Mouse (Mus musculus): ENCODE results near the gene Tnp1. TPM values are rescaled to one million over a fixed set of nuclear protein-coding genes. Genes with fewer than 3 reads are reported as not detected.

The Tnp1 gene
- total and polyA plus RNA-seq, 2 experiments from 2014 or later = not detected

DNA sequence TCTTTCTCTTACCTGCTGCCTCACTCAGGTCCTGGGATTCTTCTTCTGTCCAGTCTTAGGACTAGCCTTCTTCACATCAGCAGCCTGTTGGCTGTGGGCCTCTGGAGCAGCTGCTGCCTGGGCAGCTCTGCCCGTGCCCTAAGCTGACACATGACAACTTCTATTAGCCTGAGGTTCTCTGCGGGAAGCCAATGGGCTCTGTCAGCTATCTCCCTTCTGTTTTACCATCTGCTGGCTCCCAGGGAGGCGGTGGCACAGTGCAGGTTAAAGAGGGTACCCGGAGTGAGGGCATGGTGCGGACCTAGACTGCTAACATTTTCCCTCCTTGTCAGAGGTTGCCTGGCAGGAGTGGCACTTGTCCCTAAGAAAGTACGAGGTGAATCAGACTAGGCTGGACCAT lies 39.5 kb upstream of the Tnp1 start:
- Histone ChIP-seq H3K36me3 (ENCODE audit: insufficient read depth, low read length) (no peaks in the 10 kb centered on the region), H3K4me1 (ENCODE audit: insufficient read depth, low read length) (peaks cover 2% of the 10 kb centered on the region; the same call in 1 of the 2 replicates), H3K9ac (replicated peaks; ENCODE audit: low read length, poor library complexity, severe bottlenecking) (no peak overlapping the region), H3K4me2 (ENCODE audit: low read depth, low read length, poor library complexity, severe bottlenecking) (no peak overlapping the region), H3K27ac (ENCODE audit: low read depth, low read length) (no peak overlapping the region), H3K9me3 (ENCODE audit: low read length) (no peaks in the 10 kb centered on the region), H3K4me3 (ENCODE audit: low read depth, low read length) (no peak overlapping the region), H3K27me3 (ENCODE audit: insufficient read depth, low read length) (no peaks in the 10 kb centered on the region)
- ATAC-seq (ENCODE audit: low FRiP score) (peak; percentile 28; the same call in 1 of the 2 replicates), DNase-seq (ENCODE audit: low spot score) (peak; percentile 74)
- WGBS = 49% methylated on average over 6 of the region's 6 CpGs
- no peak for TF ChIP-seq CTCF (IDR thresholded peaks at IDR 0.05)

DNA sequence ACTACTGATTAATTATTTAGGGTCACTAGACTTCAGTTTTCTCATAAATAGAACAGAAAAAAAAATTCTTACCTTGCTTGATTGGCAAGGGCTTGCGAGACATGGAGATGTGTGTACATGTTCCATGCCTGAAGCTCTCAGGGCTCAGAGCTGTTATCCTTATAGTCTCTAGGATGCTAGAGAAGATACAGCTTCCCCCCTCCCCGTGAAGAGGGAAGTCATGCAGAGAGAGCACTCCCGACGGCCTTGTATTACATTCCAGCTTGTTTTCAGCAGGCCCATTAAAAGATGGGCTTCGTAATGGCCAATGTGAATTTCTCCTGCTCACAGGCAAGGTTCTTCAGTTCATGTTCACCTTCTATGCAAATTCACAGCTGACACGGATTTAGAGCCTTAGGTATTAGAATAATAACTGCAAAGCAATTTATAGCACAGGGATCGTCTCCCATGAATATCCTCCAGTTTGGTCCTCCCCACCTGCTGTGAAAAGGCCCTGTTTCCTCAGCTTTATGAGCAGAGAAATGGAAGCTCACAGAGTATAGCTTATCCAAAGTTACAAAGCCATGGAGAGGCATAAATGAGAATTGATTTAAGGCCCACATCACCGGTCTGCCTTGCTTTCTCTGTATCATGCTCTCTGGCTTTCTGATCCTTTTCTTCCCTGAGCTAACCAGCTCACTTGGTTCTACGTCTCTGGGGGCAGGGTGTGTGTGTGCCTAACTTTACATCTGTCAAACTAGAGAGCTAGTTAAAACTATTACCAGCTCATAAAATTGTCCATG lies 38.0 kb upstream of the Tnp1 start:
- no peak overlapping the region for H3K27ac ChIP-seq (ENCODE audit: low read depth, low read length)
- TF ChIP-seq CTCF (IDR thresholded peaks at IDR 0.05) = no peak
- H3K4me2 ChIP-seq (ENCODE audit: low read depth, low read length, poor library complexity, severe bottlenecking) = no peak overlapping the region
- 27% methylated on average over 9 of the region's 9 CpGs for WGBS
- peaks cover 2% of the 10 kb centered on the region; the same call in 1 of the 2 replicates for H3K4me1 ChIP-seq (ENCODE audit: insufficient read depth, low read length)
- no peaks in the 10 kb centered on the region for H3K36me3 ChIP-seq (ENCODE audit: insufficient read depth, low read length)
- H3K9ac ChIP-seq (replicated peaks; ENCODE audit: low read length, poor library complexity, severe bottlenecking) = no peak overlapping the region
- H3K27me3 ChIP-seq (ENCODE audit: insufficient read depth, low read length) = no peaks in the 10 kb centered on the region
- ATAC-seq (ENCODE audit: low FRiP score) = no peak
- no peak overlapping the region for H3K4me3 ChIP-seq (ENCODE audit: low read depth, low read length)
- DNase-seq (ENCODE audit: low spot score) = no peak
- H3K9me3 ChIP-seq (ENCODE audit: low read length) = no peaks in the 10 kb centered on the region

DNA sequence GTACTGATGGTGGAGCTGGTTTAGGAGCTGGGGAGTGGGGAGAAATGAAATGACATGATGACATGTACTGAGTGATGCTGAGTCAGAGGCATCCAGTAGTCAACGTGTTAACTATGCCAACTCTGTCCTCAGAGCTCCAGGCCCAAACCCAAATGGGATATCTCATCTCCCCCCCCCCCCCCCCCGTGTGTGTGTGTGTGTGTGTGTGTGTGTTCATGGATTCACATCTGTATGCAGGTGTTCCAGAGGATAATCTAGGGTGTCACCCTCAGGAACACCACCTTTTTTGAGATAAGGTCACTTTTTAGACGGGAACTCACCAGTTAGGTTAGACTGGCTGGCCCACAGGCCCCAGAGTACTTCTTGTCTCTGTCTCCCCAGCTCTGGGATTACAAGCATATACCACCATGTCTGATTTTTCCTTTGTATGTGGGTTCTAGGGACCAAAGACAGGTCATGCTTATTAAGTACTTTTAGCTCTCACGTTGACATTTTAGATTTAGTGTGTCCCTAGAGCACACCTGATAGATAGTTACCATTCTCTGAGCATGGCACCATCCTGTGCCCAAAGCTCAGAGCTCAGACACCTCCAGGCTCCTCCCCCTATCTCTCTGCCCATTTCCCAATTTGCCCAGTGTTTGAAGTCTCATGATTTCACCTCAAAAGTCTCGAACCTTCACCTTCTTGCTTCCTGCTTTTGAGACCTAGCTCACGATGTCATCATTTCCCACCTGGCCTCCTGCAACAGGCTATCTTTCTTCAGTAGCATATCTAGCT lies 31.4 kb upstream of the Tnp1 start:
- Histone ChIP-seq H3K4me3 (ENCODE audit: low read depth, low read length) (no peak overlapping the region), H3K4me2 (ENCODE audit: low read depth, low read length, poor library complexity, severe bottlenecking) (no peak overlapping the region), H3K4me1 (ENCODE audit: insufficient read depth, low read length) (no peaks in the 10 kb centered on the region), H3K9ac (replicated peaks; ENCODE audit: low read length, poor library complexity, severe bottlenecking) (no peak overlapping the region), H3K36me3 (ENCODE audit: insufficient read depth, low read length) (no peaks in the 10 kb centered on the region), H3K9me3 (ENCODE audit: low read length) (no peaks in the 10 kb centered on the region), H3K27ac (ENCODE audit: low read depth, low read length) (no peak overlapping the region), H3K27me3 (ENCODE audit: insufficient read depth, low read length) (no peaks in the 10 kb centered on the region)
- DNase-seq (ENCODE audit: low spot score) (no peak), ATAC-seq (ENCODE audit: low FRiP score) (no peak)
- WGBS = 88% methylated on average over 6 of the region's 6 CpGs
- TF ChIP-seq CTCF (IDR thresholded peaks at IDR 0.05) = no peak

DNA sequence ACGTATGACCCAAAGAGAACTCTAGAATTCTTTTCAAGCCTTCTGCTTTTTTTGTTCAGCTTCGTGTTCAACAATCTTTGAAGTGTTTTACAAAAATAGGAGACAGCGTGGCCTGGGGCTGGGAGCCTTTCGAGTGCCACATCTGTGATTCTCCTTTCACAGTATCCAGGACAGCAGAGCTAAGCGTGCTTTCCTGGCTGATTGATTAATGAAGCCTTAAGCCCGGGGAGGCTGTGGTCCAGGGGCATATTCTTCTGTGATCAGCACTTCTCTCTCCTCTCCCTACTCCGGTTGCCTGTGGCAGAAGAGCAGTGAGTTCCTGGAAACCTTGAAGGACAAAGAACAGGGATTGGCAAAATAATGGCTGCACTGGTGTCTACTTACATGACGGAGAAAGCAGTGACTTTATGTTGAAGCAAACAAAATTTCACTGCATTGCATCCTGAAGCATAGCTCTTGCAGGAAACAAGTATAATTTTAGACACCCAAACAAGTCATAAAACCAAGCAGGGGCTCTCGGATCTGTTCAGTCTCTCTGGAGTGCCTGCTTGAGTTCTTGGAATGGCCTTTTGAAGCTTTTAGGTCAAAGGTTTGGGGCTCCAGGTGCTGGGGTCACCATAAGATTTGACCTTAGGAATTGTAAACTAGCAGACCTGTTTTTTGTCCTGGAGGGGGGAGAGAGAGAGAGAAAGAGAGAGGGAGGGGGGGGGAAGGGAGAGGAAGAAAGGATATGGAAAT lies 30.4 kb upstream of the Tnp1 start:
- DNase-seq (ENCODE audit: low spot score) (no peak), ATAC-seq (ENCODE audit: low FRiP score) (no peak)
- no peak for TF ChIP-seq CTCF (IDR thresholded peaks at IDR 0.05)
- no peaks in the 10 kb centered on the region for H3K4me1 ChIP-seq (ENCODE audit: insufficient read depth, low read length)
- no peaks in the 10 kb centered on the region for H3K27me3 ChIP-seq (ENCODE audit: insufficient read depth, low read length)
- 34% methylated on average over 9 of the region's 9 CpGs for WGBS
- H3K9me3 ChIP-seq (ENCODE audit: low read length) = no peaks in the 10 kb centered on the region
- H3K4me2 ChIP-seq (ENCODE audit: low read depth, low read length, poor library complexity, severe bottlenecking) = no peak overlapping the region
- no peak overlapping the region for H3K4me3 ChIP-seq (ENCODE audit: low read depth, low read length)
- no peak overlapping the region for H3K9ac ChIP-seq (replicated peaks; ENCODE audit: low read length, poor library complexity, severe bottlenecking)
- H3K27ac ChIP-seq (ENCODE audit: low read depth, low read length) = no peak overlapping the region
- H3K36me3 ChIP-seq (ENCODE audit: insufficient read depth, low read length) = no peaks in the 10 kb centered on the region

DNA sequence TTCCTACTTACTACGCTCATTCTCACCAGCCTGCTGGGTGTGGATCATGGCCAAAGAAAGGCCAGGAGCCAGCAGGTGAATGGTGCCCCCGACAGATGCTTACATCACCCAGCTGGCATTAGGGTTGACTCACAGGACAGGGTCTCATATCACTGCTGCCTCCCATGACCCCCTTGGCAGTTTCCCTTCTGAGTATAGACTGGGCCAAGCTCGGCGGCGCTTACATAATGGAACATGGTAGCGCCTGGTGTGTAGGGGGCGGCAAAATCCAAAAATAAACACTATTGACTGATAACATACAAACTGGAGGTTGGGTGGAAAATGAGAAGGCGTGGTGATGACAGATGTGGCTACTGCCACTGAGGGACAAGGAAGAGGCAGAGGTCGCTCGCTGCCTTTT lies 28.0 kb upstream of the Tnp1 start:
- no peak for ATAC-seq (ENCODE audit: low FRiP score)
- Histone ChIP-seq H3K36me3 (ENCODE audit: insufficient read depth, low read length) (no peaks in the 10 kb centered on the region), H3K9ac (replicated peaks; ENCODE audit: low read length, poor library complexity, severe bottlenecking) (no peak overlapping the region), H3K9me3 (ENCODE audit: low read length) (no peaks in the 10 kb centered on the region), H3K4me3 (ENCODE audit: low read depth, low read length) (no peak overlapping the region), H3K4me1 (ENCODE audit: insufficient read depth, low read length) (no peaks in the 10 kb centered on the region), H3K27ac (ENCODE audit: low read depth, low read length) (no peak overlapping the region), H3K27me3 (ENCODE audit: insufficient read depth, low read length) (no peaks in the 10 kb centered on the region), H3K4me2 (ENCODE audit: low read depth, low read length, poor library complexity, severe bottlenecking) (no peak overlapping the region)
- 95% methylated on average over 10 of the region's 10 CpGs for WGBS
- DNase-seq (ENCODE audit: low spot score) = no peak
- no peak for TF ChIP-seq CTCF (IDR thresholded peaks at IDR 0.05)
